Mouse (Mus musculus): ENCODE data around the gene Ip6k3. TPM values are rescaled to one million over a fixed set of nuclear protein-coding genes. Genes with fewer than 3 reads are reported as not detected.
A peak's percentile ranks its signal among the peaks of the same experiment; 100 is the strongest.

The Ip6k3 gene
- 0.06 and 0.31 TPM in 2 replicates for polyA plus RNA-seq (2016; fragmentation: Nextera tagmentation; extraction: Ambion mirVana)

GRCm38 (mm10) chr17:27167545-27167944 is at the start of gene Ip6k3:
Gene Ip6k3, minus strand, starts transcription at chr17:27167795.
- DNase-seq (ENCODE audit: low spot score), result no peak
- Histone ChIP-seq H3K4me3 (no peak within 1 kb of the TSS), H3K27ac (peak within 1 kb of the TSS; percentile 26; the same call in 1 of the 2 replicates), H3K27me3 (ENCODE audit: insufficient read depth, poor library complexity, severe bottlenecking) (no peaks in the 10 kb centered on the region), H3K36me3 (no peaks in the 10 kb centered on the region), H3K4me1 (replicated peaks) (peaks cover 25% of the 10 kb centered on the region), H3K9me3 (no peaks in the 10 kb centered on the region)
- 62% methylated on average over 4 of the region's 4 CpGs for WGBS

GRCm38 (mm10) chr17:27212768-27213525 is 45.4 kb upstream of the Ip6k3 start:
- 3% methylated on average over 11 of the region's 11 CpGs for WGBS
- Histone ChIP-seq H3K4me3 (peak overlapping the region; percentile 16; the same call in 1 of the 2 replicates), H3K27me3 (ENCODE audit: insufficient read depth, poor library complexity, severe bottlenecking) (peaks cover 12% of the 10 kb centered on the region; the same call in 1 of the 2 replicates), H3K27ac (peak overlapping the region; percentile 68; the same call in 1 of the 2 replicates), H3K4me1 (replicated peaks) (peaks cover 56% of the 10 kb centered on the region), H3K36me3 (no peaks in the 10 kb centered on the region), H3K9me3 (0 out of 2 replicates have a peak, but pooled peaks cover 5% of the 10 kb centered on the region)
- peak; percentile 67 for DNase-seq (ENCODE audit: low spot score)

GRCm38 (mm10) chr17:27212006-27212405 is 44.4 kb upstream of the Ip6k3 start:
- Histone ChIP-seq H3K27ac (peak overlapping the region; percentile 68), H3K27me3 (ENCODE audit: insufficient read depth, poor library complexity, severe bottlenecking) (peaks cover 7% of the 10 kb centered on the region), H3K9me3 (0 out of 2 replicates have a peak, but pooled peaks cover 5% of the 10 kb centered on the region), H3K4me3 (no peak overlapping the region), H3K4me1 (replicated peaks) (peaks cover 52% of the 10 kb centered on the region), H3K36me3 (no peaks in the 10 kb centered on the region)
- 32% methylated on average over 6 of the region's 6 CpGs for WGBS
- no peak for DNase-seq (ENCODE audit: low spot score)

GRCm38 (mm10) chr17:27207113-27207707 is 39.6 kb upstream of the Ip6k3 start:
- WGBS, result 75% methylated on average over 11 of the region's 11 CpGs
- Histone ChIP-seq H3K4me3 (no peak overlapping the region), H3K27me3 (ENCODE audit: insufficient read depth, poor library complexity, severe bottlenecking) (peaks cover 10% of the 10 kb centered on the region), H3K4me1 (replicated peaks) (peaks cover 62% of the 10 kb centered on the region), H3K27ac (no peak overlapping the region), H3K36me3 (peaks cover 4% of the 10 kb centered on the region), H3K9me3 (no peaks in the 10 kb centered on the region)
- DNase-seq (ENCODE audit: low spot score), result no peak

GRCm38 (mm10) chr17:27204075-27204909 is 36.7 kb upstream of the Ip6k3 start, which contains the start of gene Lemd2:
Gene Lemd2, minus strand, starts transcription at chr17:27204469.
- peak; percentile 93 for DNase-seq (ENCODE audit: low spot score)
- Histone ChIP-seq H3K9me3 (no peaks in the 10 kb centered on the region), H3K27ac (peak within 1 kb of the TSS; percentile 97), H3K27me3 (ENCODE audit: insufficient read depth, poor library complexity, severe bottlenecking) (peaks cover 4% of the 10 kb centered on the region; the same call in 1 of the 2 replicates), H3K4me1 (replicated peaks) (peaks cover 44% of the 10 kb centered on the region), H3K36me3 (peaks cover 33% of the 10 kb centered on the region), H3K4me3 (peak within 1 kb of the TSS; percentile 93)
- 4% methylated on average over 97 of the region's 97 CpGs for WGBS

GRCm38 (mm10) chr17:27203358-27204074 is 35.9 kb upstream of the Ip6k3 start:
- Histone ChIP-seq H3K4me3 (peak overlapping the region; percentile 93), H3K4me1 (replicated peaks) (peaks cover 43% of the 10 kb centered on the region), H3K36me3 (peaks cover 41% of the 10 kb centered on the region), H3K27ac (peak overlapping the region; percentile 97), H3K27me3 (ENCODE audit: insufficient read depth, poor library complexity, severe bottlenecking) (peaks cover 4% of the 10 kb centered on the region; the same call in 1 of the 2 replicates), H3K9me3 (no peaks in the 10 kb centered on the region)
- peak; percentile 66 for DNase-seq (ENCODE audit: low spot score)
- under 1% methylated on average over 74 of the region's 74 CpGs for WGBS

- Histone ChIP-seq H3K27ac (peak overlapping the region; percentile 97), H3K9me3 (no peaks in the 10 kb centered on the region), H3K36me3 (peaks cover 46% of the 10 kb centered on the region), H3K27me3 (ENCODE audit: insufficient read depth, poor library complexity, severe bottlenecking) (peaks cover 4% of the 10 kb centered on the region; the same call in 1 of the 2 replicates), H3K4me1 (replicated peaks) (peaks cover 43% of the 10 kb centered on the region), H3K4me3 (peak overlapping the region; percentile 93)
- WGBS, result 49% methylated on average over 14 of the region's 14 CpGs
- no peak for DNase-seq (ENCODE audit: low spot score)
Observed at GRCm38 (mm10) chr17:27202919-27203357, 35.3 kb upstream of the Ip6k3 start.

- DNase-seq (ENCODE audit: low spot score), result no peak
- H3K27ac ChIP-seq, result no peak overlapping the region
- H3K9me3 ChIP-seq, result no peaks in the 10 kb centered on the region
- peaks cover 56% of the 10 kb centered on the region for H3K36me3 ChIP-seq
- peaks cover 38% of the 10 kb centered on the region for H3K4me1 ChIP-seq (replicated peaks)
- WGBS, result 88% methylated on average over 2 of the region's 2 CpGs
- H3K4me3 ChIP-seq, result no peak overlapping the region
- H3K27me3 ChIP-seq (ENCODE audit: insufficient read depth, poor library complexity, severe bottlenecking), result peaks cover 4% of the 10 kb centered on the region; the same call in 1 of the 2 replicates
Observed at GRCm38 (mm10) chr17:27201981-27202380, 34.4 kb upstream of the Ip6k3 start.

GRCm38 (mm10) chr17:27200801-27201200 is 33.2 kb upstream of the Ip6k3 start:
- 89% methylated on average over 11 of the region's 11 CpGs for WGBS
- H3K27me3 ChIP-seq (ENCODE audit: insufficient read depth, poor library complexity, severe bottlenecking), result no peaks in the 10 kb centered on the region
- H3K4me3 ChIP-seq, result no peak overlapping the region
- H3K9me3 ChIP-seq, result no peaks in the 10 kb centered on the region
- DNase-seq (ENCODE audit: low spot score), result no peak
- no peak overlapping the region for H3K27ac ChIP-seq
- H3K36me3 ChIP-seq, result peaks cover 68% of the 10 kb centered on the region
- peaks cover 29% of the 10 kb centered on the region for H3K4me1 ChIP-seq (replicated peaks)

- no peak overlapping the region for H3K27ac ChIP-seq
Observed at GRCm38 (mm10) chr17:27199864-27200263, 32.3 kb upstream of the Ip6k3 start.

GRCm38 (mm10) chr17:27199205-27199604 is 31.6 kb upstream of the Ip6k3 start:
- DNase-seq (ENCODE audit: low spot score), result no peak
- no peak overlapping the region for H3K27ac ChIP-seq
- H3K4me1 ChIP-seq (replicated peaks), result peaks cover 29% of the 10 kb centered on the region
- H3K9me3 ChIP-seq, result no peaks in the 10 kb centered on the region
- H3K27me3 ChIP-seq (ENCODE audit: insufficient read depth, poor library complexity, severe bottlenecking), result no peaks in the 10 kb centered on the region
- H3K36me3 ChIP-seq, result peaks cover 84% of the 10 kb centered on the region
- no peak overlapping the region for H3K4me3 ChIP-seq
- 96% methylated on average over 9 of the region's 9 CpGs for WGBS

More at GRCm38 (mm10) chr17:27199864-27200263, 32.3 kb upstream of the Ip6k3 start:
- Histone ChIP-seq H3K4me1 (replicated peaks) (peaks cover 29% of the 10 kb centered on the region), H3K4me3 (no peak overlapping the region), H3K9me3 (no peaks in the 10 kb centered on the region), H3K36me3 (peaks cover 77% of the 10 kb centered on the region), H3K27me3 (ENCODE audit: insufficient read depth, poor library complexity, severe bottlenecking) (no peaks in the 10 kb centered on the region)
- DNase-seq (ENCODE audit: low spot score), result no peak
- 79% methylated on average over 7 of the region's 7 CpGs for WGBS

GRCm38 (mm10) chr17:27196206-27196605 is 28.6 kb upstream of the Ip6k3 start:
- 0 out of 2 replicates have a peak overlapping the region, but pooled peaks have one; percentile 1 for H3K27ac ChIP-seq
- H3K4me1 ChIP-seq (replicated peaks), result peaks cover 17% of the 10 kb centered on the region
- no peak overlapping the region for H3K4me3 ChIP-seq
- H3K9me3 ChIP-seq, result no peaks in the 10 kb centered on the region
- WGBS, result 80% methylated on average over 9 of the region's 9 CpGs
- H3K27me3 ChIP-seq (ENCODE audit: insufficient read depth, poor library complexity, severe bottlenecking), result no peaks in the 10 kb centered on the region
- no peak for DNase-seq (ENCODE audit: low spot score)
- peaks cover 100% of the 10 kb centered on the region for H3K36me3 ChIP-seq

All from hindbrain, embryonic 10.5 days (tissue).